Mouse (Mus musculus): ENCODE data around the gene Pheta1.

DNA sequence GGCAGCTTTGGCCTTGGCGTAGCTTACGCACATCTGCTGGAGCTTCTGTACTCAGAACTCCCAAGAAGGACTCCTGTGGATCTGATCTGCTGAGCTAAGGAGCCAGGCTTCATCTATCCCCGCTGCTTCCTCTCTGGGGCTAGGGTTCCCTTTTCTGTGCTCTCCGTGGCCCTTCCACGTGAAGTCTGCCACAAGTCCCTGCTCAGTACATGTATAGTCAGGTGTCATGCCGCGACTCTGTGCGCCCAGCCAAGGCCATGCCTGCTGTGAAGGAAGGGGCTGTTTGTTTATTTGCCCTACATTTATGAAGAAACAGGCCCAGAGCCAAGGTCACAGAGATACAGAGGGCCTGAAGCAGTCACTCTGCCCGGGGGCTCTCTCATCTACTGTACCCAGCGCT lies 6.8 kb upstream of the Pheta1 start:
- no peak for TF ChIP-seq CTCF (IDR thresholded peaks at IDR 0.05)
- no peak for TF ChIP-seq EP300 (IDR thresholded peaks at IDR 0.05)

Measured in lung, postnatal 0 days (tissue).